Mouse (Mus musculus) left cerebral cortex, adult 11 months (tissue): ENCODE results near the gene Arpc1a.
"Not testable (repeated sequence)": the region's sequence is repeated elsewhere in the genome, so short reads cannot be mapped to it uniquely, and the experiment has no call there.

Experiments
- DNase-seq: peaks from one replicate; pipeline ENCODE4 v3.0.0; 2022; ENCODE audit warnings: low spot score

Arpc1a gene

GRCm38 (mm10) chr5:145104328-145104727, 20.7 kb downstream of the Arpc1a start:
- DNase-seq = peak; percentile 63

GRCm38 (mm10) chr5:145105694-145106275, 22.2 kb downstream of the Arpc1a start:
- DNase-seq = no peak

GRCm38 (mm10) chr5:145110401-145110800, 26.8 kb downstream of the Arpc1a start:
- no peak for DNase-seq

- DNase-seq = no peak
Measured at GRCm38 (mm10) chr5:145112566-145112965, 28.9 kb downstream of the Arpc1a start.

GRCm38 (mm10) chr5:145113416-145113815, 29.8 kb downstream of the Arpc1a start:
- DNase-seq = no peak

- no peak for DNase-seq
Measured at GRCm38 (mm10) chr5:145114071-145114605, 30.5 kb downstream of the Arpc1a start, which contains the start of gene Arpc1b. Gene Arpc1b (plus strand): TSS chr5:145114215.

GRCm38 (mm10) chr5:145114606-145115473, 31.2 kb downstream of the Arpc1a start:
- DNase-seq = no peak

- no peak for DNase-seq
Measured at GRCm38 (mm10) chr5:145115736-145116135, 32.1 kb downstream of the Arpc1a start.

- DNase-seq = no peak
Measured at GRCm38 (mm10) chr5:145116316-145116715, 32.7 kb downstream of the Arpc1a start.

GRCm38 (mm10) chr5:145116916-145117315, 33.3 kb downstream of the Arpc1a start:
- no peak for DNase-seq

- DNase-seq = no peak
Measured at GRCm38 (mm10) chr5:145118005-145118404, 34.4 kb downstream of the Arpc1a start.

GRCm38 (mm10) chr5:145118461-145118860, 34.8 kb downstream of the Arpc1a start:
- no peak for DNase-seq

- DNase-seq = no peak
Measured at GRCm38 (mm10) chr5:145119385-145119784, 35.8 kb downstream of the Arpc1a start.

GRCm38 (mm10) chr5:145120921-145121320, 37.3 kb downstream of the Arpc1a start:
- no peak for DNase-seq

- no peak for DNase-seq
Measured at GRCm38 (mm10) chr5:145123396-145123795, 39.8 kb downstream of the Arpc1a start.

- no peak for DNase-seq
Measured at GRCm38 (mm10) chr5:145126580-145126979, 43.0 kb downstream of the Arpc1a start.

GRCm38 (mm10) chr5:145129124-145129523, 45.5 kb downstream of the Arpc1a start:
- no peak for DNase-seq

- DNase-seq = not testable (repeated sequence)
Measured at GRCm38 (mm10) chr5:145129773-145130172, 46.1 kb downstream of the Arpc1a start.

- DNase-seq = peak; percentile 53
Measured at GRCm38 (mm10) chr5:145130191-145130590, 46.6 kb downstream of the Arpc1a start.

- no peak for DNase-seq
Measured at GRCm38 (mm10) chr5:145130995-145131394, 47.4 kb downstream of the Arpc1a start.

GRCm38 (mm10) chr5:145133275-145133674, 49.6 kb downstream of the Arpc1a start:
- not testable (repeated sequence) for DNase-seq

- DNase-seq = no peak
Measured at GRCm38 (mm10) chr5:145138836-145139235, 55.2 kb downstream of the Arpc1a start.
